Mouse (Mus musculus): ENCODE results near the gene Far2. TPM values are rescaled to one million over a fixed set of nuclear protein-coding genes. Genes with fewer than 3 reads are reported as not detected.
A peak's percentile ranks its signal among the peaks of the same experiment; 100 is the strongest.

Gene Far2
- polyA plus RNA-seq, 1 experiment from 2014 or later = 4.7 TPM

- Histone ChIP-seq H3K27me3 (ENCODE audit: control insufficient read depth, insufficient read depth, low read length) (no peaks in the 10 kb centered on the region), H3K9ac (replicated peaks; ENCODE audit: low read depth, low read length) (no peak overlapping the region), H3K4me1 (ENCODE audit: control insufficient read depth, insufficient read depth, low read length) (no peaks in the 10 kb centered on the region), H3K4me2 (replicated peaks; ENCODE audit: low read depth, low read length) (no peak overlapping the region), H3K36me3 (ENCODE audit: control insufficient read depth, insufficient read depth, low read length) (peaks cover 30% of the 10 kb centered on the region), H3K27ac (ENCODE audit: low read length) (no peak overlapping the region), H3K4me3 (ENCODE audit: low read depth, low read length) (no peak overlapping the region), H3K9me3 (ENCODE audit: control insufficient read depth, low read depth, low read length) (no peaks in the 10 kb centered on the region)
- ATAC-seq (ENCODE audit: insufficient number of reproducible peaks, insufficient read depth, low FRiP score, low read depth) = no peak
- 83% methylated on average over 6 of the region's 6 CpGs for WGBS
Measured at GRCm38 (mm10) chr6:148193972-148194701, 147.1 kb downstream of the Far2 start.

- Histone ChIP-seq H3K9ac (replicated peaks; ENCODE audit: low read depth, low read length) (no peak overlapping the region), H3K9me3 (ENCODE audit: control insufficient read depth, low read depth, low read length) (no peaks in the 10 kb centered on the region), H3K36me3 (ENCODE audit: control insufficient read depth, insufficient read depth, low read length) (peaks cover 48% of the 10 kb centered on the region), H3K4me3 (ENCODE audit: low read depth, low read length) (no peak overlapping the region), H3K4me2 (replicated peaks; ENCODE audit: low read depth, low read length) (no peak overlapping the region), H3K27ac (ENCODE audit: low read length) (no peak overlapping the region), H3K4me1 (ENCODE audit: control insufficient read depth, insufficient read depth, low read length) (no peaks in the 10 kb centered on the region), H3K27me3 (ENCODE audit: control insufficient read depth, insufficient read depth, low read length) (no peaks in the 10 kb centered on the region)
- WGBS = 69% methylated on average over 2 of the region's 2 CpGs
- ATAC-seq (ENCODE audit: insufficient number of reproducible peaks, insufficient read depth, low FRiP score, low read depth) = peak; percentile 77; the same call in 1 of the 2 replicates
Measured at GRCm38 (mm10) chr6:148199177-148199576, 152.1 kb downstream of the Far2 start.

DNA sequence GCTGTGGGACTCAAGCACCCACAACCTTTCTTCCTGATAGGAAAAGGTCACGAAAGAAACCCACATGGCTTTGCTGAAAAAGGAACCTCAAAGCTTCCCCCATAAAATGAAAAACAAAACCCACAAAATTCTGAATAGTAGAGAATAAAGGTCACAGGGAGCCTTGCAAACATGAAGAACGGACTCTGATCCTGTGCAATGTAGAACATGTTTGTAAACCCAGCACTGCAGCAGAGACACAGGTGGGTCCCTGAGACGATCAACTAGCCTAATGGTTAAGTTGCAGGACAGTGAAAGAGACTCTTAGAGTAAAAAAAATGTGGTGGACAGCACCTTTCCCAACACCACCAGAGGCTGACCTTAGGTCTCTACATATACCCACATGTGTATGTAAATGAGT lies 152.7 kb downstream of the Far2 start:
- no peaks in the 10 kb centered on the region for H3K9me3 ChIP-seq (ENCODE audit: control insufficient read depth, low read depth, low read length)
- H3K27ac ChIP-seq (ENCODE audit: low read length) = peak overlapping the region; percentile 2
- no peaks in the 10 kb centered on the region for H3K4me1 ChIP-seq (ENCODE audit: control insufficient read depth, insufficient read depth, low read length)
- 69% methylated on average over 3 of the region's 3 CpGs for WGBS
- peaks cover 43% of the 10 kb centered on the region for H3K36me3 ChIP-seq (ENCODE audit: control insufficient read depth, insufficient read depth, low read length)
- ATAC-seq (ENCODE audit: insufficient number of reproducible peaks, insufficient read depth, low FRiP score, low read depth) = no peak
- H3K4me2 ChIP-seq (replicated peaks; ENCODE audit: low read depth, low read length) = no peak overlapping the region
- H3K9ac ChIP-seq (replicated peaks; ENCODE audit: low read depth, low read length) = no peak overlapping the region
- H3K27me3 ChIP-seq (ENCODE audit: control insufficient read depth, insufficient read depth, low read length) = no peaks in the 10 kb centered on the region
- no peak overlapping the region for H3K4me3 ChIP-seq (ENCODE audit: low read depth, low read length)

DNA sequence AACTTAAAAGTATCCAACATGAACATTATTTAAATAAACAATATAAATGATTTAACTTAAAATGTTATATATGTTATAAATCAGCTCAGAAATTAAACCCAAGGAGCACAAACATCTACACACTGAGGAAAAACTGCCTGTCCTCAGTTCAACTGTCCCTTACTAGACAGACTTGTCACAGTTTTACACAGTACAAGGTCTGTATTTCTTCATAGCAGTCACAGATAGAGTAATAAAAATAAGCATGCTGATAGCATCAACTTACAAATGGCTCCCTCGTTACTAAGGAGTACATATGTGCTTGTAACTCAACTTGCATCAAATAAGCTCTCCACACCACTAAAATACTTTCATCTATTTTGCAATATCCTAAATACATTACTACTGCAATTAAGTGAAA lies 158.1 kb downstream of the Far2 start:
- H3K27ac ChIP-seq (ENCODE audit: low read length) = no peak overlapping the region
- peaks cover 28% of the 10 kb centered on the region for H3K36me3 ChIP-seq (ENCODE audit: control insufficient read depth, insufficient read depth, low read length)
- H3K9ac ChIP-seq (replicated peaks; ENCODE audit: low read depth, low read length) = no peak overlapping the region
- H3K9me3 ChIP-seq (ENCODE audit: control insufficient read depth, low read depth, low read length) = no peaks in the 10 kb centered on the region
- H3K4me2 ChIP-seq (replicated peaks; ENCODE audit: low read depth, low read length) = no peak overlapping the region
- no peaks in the 10 kb centered on the region for H3K4me1 ChIP-seq (ENCODE audit: control insufficient read depth, insufficient read depth, low read length)
- no peaks in the 10 kb centered on the region for H3K27me3 ChIP-seq (ENCODE audit: control insufficient read depth, insufficient read depth, low read length)
- 85% methylated on average over 1 of the region's 1 CpGs for WGBS
- H3K4me3 ChIP-seq (ENCODE audit: low read depth, low read length) = no peak overlapping the region
- no peak for ATAC-seq (ENCODE audit: insufficient number of reproducible peaks, insufficient read depth, low FRiP score, low read depth)

- no peak for ATAC-seq (ENCODE audit: insufficient number of reproducible peaks, insufficient read depth, low FRiP score, low read depth)
- no peak overlapping the region for H3K4me2 ChIP-seq (replicated peaks; ENCODE audit: low read depth, low read length)
- H3K27ac ChIP-seq (ENCODE audit: low read length) = no peak overlapping the region
- H3K4me1 ChIP-seq (ENCODE audit: control insufficient read depth, insufficient read depth, low read length) = no peaks in the 10 kb centered on the region; the same call in 1 of the 2 replicates
- no peak overlapping the region for H3K9ac ChIP-seq (replicated peaks; ENCODE audit: low read depth, low read length)
- peaks cover 12% of the 10 kb centered on the region for H3K36me3 ChIP-seq (ENCODE audit: control insufficient read depth, insufficient read depth, low read length)
- no peaks in the 10 kb centered on the region for H3K9me3 ChIP-seq (ENCODE audit: control insufficient read depth, low read depth, low read length)
- H3K27me3 ChIP-seq (ENCODE audit: control insufficient read depth, insufficient read depth, low read length) = no peaks in the 10 kb centered on the region
- H3K4me3 ChIP-seq (ENCODE audit: low read depth, low read length) = no peak overlapping the region
- WGBS = 71% methylated on average over 1 of the region's 1 CpGs
Measured at GRCm38 (mm10) chr6:148207522-148207921, 160.5 kb downstream of the Far2 start.

GRCm38 (mm10) chr6:148211391-148211876 lies 164.4 kb downstream of the Far2 start:
- peak overlapping the region; percentile 91 for H3K4me3 ChIP-seq (ENCODE audit: low read depth, low read length)
- no peaks in the 10 kb centered on the region for H3K27me3 ChIP-seq (ENCODE audit: control insufficient read depth, insufficient read depth, low read length)
- H3K4me2 ChIP-seq (replicated peaks; ENCODE audit: low read depth, low read length) = peak overlapping the region; percentile 80
- H3K9me3 ChIP-seq (ENCODE audit: control insufficient read depth, low read depth, low read length) = no peaks in the 10 kb centered on the region
- WGBS = 2% methylated on average over 48 of the region's 51 CpGs
- no peaks in the 10 kb centered on the region for H3K36me3 ChIP-seq (ENCODE audit: control insufficient read depth, insufficient read depth, low read length)
- no peaks in the 10 kb centered on the region; the same call in 1 of the 2 replicates for H3K4me1 ChIP-seq (ENCODE audit: control insufficient read depth, insufficient read depth, low read length)
- ATAC-seq (ENCODE audit: insufficient number of reproducible peaks, insufficient read depth, low FRiP score, low read depth) = peak; percentile 51; the same call in 1 of the 2 replicates
- H3K27ac ChIP-seq (ENCODE audit: low read length) = peak overlapping the region; percentile 87
- H3K9ac ChIP-seq (replicated peaks; ENCODE audit: low read depth, low read length) = peak overlapping the region; percentile 94

DNA sequence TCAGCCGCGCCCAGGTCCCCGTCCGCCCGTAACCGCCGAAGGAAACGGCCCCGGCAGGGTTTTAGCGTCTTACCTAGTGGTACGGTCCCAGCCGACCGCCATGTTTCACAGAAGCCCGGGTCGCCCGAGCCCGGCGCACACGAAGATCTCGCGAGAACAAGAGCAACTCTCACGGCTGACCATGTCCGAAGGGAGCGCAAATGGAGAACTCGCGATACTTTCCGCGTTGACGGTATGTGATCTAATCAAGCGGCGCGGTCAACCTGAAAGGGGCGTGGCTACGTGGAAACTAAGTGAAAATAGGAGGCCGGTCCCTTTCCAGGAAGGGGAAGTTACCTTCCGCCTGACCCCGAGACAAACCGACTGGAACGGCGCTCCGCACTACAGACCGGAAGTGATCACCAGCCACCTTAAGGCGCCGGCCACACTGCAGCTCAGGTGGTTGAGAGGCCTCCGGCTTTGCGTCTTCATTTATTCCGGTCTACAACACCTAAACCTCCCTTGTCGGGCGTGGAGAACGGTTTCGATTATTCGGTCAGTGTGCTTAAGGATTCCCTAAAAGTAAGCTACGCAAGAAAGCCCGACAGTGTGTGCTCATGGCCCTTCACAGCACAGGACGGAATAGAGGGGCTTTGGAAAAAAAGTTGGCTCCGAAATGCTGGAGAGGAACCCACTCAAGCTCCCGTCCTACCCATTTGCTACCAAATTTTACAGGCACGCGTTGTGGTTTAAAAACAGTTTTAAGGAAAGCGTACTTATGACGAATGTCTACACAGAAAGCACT lies 165.0 kb downstream of the Far2 start, which contains the start of gene Ergic2:
Gene Ergic2 (minus strand): TSS at position 478 of the 784 bp plus-strand sequence.
- no peaks in the 10 kb centered on the region; the same call in 1 of the 2 replicates for H3K4me1 ChIP-seq (ENCODE audit: control insufficient read depth, insufficient read depth, low read length)
- no peaks in the 10 kb centered on the region for H3K9me3 ChIP-seq (ENCODE audit: control insufficient read depth, low read depth, low read length)
- under 1% methylated on average over 59 of the region's 61 CpGs for WGBS
- H3K4me3 ChIP-seq (ENCODE audit: low read depth, low read length) = peak within 1 kb of the TSS; percentile 91
- H3K9ac ChIP-seq (replicated peaks; ENCODE audit: low read depth, low read length) = peak within 1 kb of the TSS; percentile 94
- peak within 1 kb of the TSS; percentile 87 for H3K27ac ChIP-seq (ENCODE audit: low read length)
- ATAC-seq (ENCODE audit: insufficient number of reproducible peaks, insufficient read depth, low FRiP score, low read depth) = peak; percentile 97
- H3K27me3 ChIP-seq (ENCODE audit: control insufficient read depth, insufficient read depth, low read length) = no peaks in the 10 kb centered on the region
- no peaks in the 10 kb centered on the region for H3K36me3 ChIP-seq (ENCODE audit: control insufficient read depth, insufficient read depth, low read length)
- H3K4me2 ChIP-seq (replicated peaks; ENCODE audit: low read depth, low read length) = peak within 1 kb of the TSS; percentile 80

- no peaks in the 10 kb centered on the region for H3K36me3 ChIP-seq (ENCODE audit: control insufficient read depth, insufficient read depth, low read length)
- ATAC-seq (ENCODE audit: insufficient number of reproducible peaks, insufficient read depth, low FRiP score, low read depth) = no peak
- no peak overlapping the region for H3K4me3 ChIP-seq (ENCODE audit: low read depth, low read length)
- no peaks in the 10 kb centered on the region for H3K27me3 ChIP-seq (ENCODE audit: control insufficient read depth, insufficient read depth, low read length)
- no peaks in the 10 kb centered on the region; the same call in 1 of the 2 replicates for H3K4me1 ChIP-seq (ENCODE audit: control insufficient read depth, insufficient read depth, low read length)
- H3K9me3 ChIP-seq (ENCODE audit: control insufficient read depth, low read depth, low read length) = no peaks in the 10 kb centered on the region
- no peak overlapping the region for H3K27ac ChIP-seq (ENCODE audit: low read length)
- no peak overlapping the region for H3K4me2 ChIP-seq (replicated peaks; ENCODE audit: low read depth, low read length)
- WGBS = 8% methylated on average over 5 of the region's 5 CpGs
- H3K9ac ChIP-seq (replicated peaks; ENCODE audit: low read depth, low read length) = no peak overlapping the region
Measured at GRCm38 (mm10) chr6:148214765-148215164, 167.7 kb downstream of the Far2 start.
